Mouse (Mus musculus) layer of hippocampus, adult 11-12 months (tissue): ENCODE measurements at regions not wholly inside any gene's neighbourhood (a gene's known extent, or its start where the extent isn't known, plus 50 kb on each side); places are given as distances from the start of the nearest gene placed in this dataset.

Experiments used
- DNase-seq: peaks from one replicate; pipeline ENCODE4 v3.0.0; 2022; ENCODE audit warnings: low spot score

- DNase-seq = no peak
Observed at GRCm38 (mm10) chr13:39351606-39352005, 390.9 kb upstream of the Slc35b3 start.

DNA sequence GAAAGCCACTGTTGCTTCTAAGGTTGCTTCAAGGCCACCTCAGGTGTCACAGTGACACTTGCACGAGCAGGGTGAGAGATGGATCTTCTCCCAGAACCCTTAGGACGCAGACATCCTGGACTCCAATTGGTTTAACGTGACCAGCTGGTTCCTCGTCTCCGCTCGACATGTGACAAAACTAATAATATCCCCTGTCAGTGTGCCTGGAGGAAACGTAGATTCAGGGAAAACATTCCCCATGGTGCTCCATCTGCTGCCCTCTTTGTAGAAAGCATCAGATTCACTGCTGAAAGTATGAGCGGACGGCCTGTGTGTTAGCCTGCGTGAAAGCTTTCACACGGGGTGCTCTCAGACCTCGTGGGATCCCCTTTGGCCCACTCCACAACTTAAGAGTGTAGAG lies 390.0 kb upstream of the Slc35b3 start:
- DNase-seq = peak; percentile 58

DNA sequence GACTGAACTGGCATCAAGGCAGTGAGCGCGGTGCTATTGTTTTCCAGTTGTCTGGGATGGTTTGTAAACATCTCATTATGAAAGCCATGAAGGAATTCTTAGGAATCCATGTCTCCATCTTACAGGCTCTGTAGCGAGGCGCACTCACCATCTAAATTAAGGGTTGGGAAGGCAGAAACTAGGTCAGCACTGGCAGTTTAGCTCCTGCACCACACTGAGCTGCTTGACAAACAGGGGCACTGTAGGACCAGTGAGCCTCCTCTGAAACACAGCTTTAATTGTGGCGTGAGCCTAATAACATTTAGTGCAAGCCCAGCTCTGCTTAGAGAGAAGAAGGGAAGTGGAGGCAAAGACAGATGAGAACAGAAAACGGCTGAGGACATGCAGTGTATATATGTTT lies 387.1 kb upstream of the Slc35b3 start:
- no peak for DNase-seq

- DNase-seq = no peak
Observed at GRCm38 (mm10) chr13:39334874-39335273, 374.2 kb upstream of the Slc35b3 start.

DNA sequence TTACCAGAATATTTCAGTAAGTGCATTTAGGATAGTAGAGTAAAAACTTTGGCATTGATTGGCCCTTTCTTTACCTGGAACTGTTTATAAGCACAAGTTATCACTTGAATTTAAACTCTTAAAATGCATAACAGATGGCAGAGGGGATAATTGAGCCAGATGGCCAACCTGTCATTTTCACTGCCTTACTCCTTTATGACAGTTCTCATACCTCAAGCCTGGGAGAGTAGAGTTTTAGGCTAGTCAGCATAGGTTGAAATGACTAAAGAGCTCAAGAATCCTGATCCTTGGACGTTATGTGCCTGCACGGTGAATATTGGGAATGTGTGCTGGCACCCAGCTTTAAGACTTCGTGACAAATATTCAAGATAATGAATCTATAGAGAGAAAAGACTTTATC lies 369.1 kb upstream of the Slc35b3 start:
- no peak for DNase-seq

DNA sequence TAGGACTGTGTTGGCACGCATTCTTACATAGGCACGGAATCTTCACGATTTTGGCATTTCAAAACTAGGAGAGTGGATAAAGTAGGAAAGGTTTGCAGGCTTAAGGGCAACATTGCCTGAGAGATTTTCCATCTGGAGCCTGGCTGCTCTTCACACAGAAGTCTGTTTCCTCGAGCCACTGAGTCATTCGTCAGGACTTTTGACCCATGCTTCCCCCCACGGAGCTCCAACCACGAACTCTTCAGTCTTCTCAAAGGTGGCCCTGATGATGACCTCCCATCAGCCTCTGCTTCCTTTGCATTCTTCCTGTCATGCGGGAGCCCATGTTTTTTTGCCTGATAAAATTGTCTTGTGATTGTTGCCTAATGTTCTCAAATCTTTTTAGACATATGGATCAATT lies 365.5 kb upstream of the Slc35b3 start:
- no peak for DNase-seq

GRCm38 (mm10) chr13:39321111-39321510 lies 360.4 kb upstream of the Slc35b3 start:
- DNase-seq = no peak

DNA sequence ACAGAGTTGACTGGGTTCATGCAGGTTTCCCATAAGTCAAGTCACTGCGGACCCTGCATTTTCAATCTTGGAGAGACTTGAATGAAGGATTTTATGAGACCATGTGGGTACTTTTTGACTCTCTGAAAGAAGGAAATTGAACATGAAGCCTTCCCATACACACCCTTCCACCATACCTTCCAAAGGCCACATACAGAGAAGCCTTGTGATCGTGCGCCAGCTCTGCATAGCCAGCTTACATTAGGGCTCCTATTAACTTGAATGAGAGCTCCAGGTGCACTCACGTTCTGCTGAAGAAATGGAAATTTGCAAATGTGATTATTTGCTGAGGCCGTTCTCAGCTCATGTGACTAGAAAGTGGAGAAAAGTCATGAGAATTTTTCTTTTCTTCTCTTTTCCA lies 349.1 kb upstream of the Slc35b3 start:
- DNase-seq = no peak

- DNase-seq = no peak
Observed at GRCm38 (mm10) chr13:39307845-39308244, 347.2 kb upstream of the Slc35b3 start.

- DNase-seq = no peak
Observed at GRCm38 (mm10) chr13:39306851-39307250, 346.2 kb upstream of the Slc35b3 start.

DNA sequence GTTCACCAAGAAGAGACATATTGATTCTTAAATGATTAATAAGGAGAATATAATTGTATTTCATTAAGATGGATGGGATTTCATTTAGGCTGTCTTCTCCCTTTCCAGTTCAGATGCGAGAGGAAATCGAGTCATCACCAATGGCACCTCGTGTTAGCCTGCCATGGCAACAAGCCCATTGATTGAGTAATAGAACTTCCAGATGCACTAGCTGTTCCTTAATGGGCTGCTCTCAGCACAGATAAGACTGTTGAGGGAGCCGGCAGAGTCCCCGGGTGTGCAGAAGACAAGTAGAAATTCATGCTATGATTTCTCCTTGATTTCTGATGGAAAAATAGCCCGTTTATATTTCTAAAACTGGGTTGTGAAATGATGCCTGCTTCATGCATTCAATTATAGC lies 336.5 kb upstream of the Slc35b3 start:
- no peak for DNase-seq

DNA sequence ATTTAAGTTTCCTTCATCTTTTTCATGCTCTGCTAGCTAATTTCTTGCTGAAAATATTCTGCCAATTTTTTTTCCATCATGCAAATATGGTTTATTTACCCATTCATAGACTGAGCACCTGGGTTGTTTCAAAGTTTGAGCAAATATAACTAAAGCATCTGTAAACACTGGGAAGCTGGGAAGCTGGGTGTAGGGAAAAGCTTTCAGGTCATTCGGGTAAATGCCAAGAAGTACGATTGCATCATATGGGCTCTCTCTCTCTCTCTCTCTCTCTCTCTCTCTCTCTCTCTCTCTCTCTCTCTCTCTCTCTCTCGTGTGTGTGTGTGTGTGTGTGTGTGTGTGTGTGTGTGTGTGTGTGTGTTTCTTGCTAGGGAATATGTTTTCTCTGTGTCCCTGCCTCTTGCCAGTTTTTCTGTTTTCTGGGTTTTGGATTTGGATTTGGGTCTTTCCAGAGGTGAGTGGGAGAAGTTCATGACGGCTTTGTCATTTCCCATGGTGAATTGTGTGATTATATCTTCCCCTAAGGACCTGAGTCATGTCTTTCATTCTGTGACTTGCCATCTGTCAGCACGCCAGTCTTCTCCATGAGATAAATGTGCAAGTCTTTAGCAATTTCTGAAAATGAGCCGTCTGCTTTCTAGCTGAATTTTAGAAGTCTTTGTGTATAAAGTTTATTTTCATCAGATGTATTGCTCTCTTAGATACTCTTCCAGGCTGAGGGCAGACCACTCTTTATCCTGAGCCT lies 329.7 kb upstream of the Slc35b3 start:
- DNase-seq = no peak

DNA sequence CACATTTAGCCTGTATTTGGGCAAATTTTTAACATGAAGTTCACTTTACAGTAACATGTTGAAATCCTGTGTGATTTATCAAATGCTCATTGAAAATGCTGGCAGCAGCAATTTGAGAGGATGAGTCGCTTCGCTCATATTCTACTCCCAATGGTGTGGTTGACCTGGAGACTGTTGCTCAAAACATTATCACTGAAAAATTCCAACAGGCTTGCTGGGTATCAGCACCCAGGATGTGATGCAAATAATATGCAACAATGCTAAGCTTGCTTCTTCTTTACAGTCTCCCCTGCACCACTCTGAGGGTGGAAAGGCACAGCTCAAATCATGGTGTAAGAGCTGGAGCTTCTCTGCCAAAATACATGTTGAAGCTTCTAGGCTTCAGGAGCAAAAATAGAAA lies 321.6 kb upstream of the Slc35b3 start:
- no peak for DNase-seq

GRCm38 (mm10) chr13:39278101-39278500 lies 317.4 kb upstream of the Slc35b3 start:
- no peak for DNase-seq

DNA sequence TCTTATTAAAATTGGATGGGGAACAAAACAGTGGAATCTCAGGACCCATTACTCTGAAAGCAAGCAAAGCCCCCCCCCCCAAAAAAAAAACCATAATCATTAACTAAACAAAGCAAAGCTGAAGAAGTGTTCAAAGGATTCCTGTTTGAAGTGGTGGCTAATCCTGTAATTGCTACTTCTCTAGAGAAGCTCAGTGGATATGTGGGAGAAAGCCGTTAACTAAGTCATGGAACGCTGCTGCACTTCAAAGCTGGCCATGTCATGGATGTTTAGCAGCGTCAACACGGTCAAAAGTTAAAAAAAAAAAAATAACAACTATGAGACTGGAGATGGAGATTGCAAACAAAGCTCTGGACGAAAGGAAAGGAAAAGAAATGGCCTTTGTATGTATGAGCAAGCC lies 305.3 kb upstream of the Slc35b3 start:
- no peak for DNase-seq

GRCm38 (mm10) chr13:39256708-39257107 lies 296.0 kb upstream of the Slc35b3 start:
- no peak for DNase-seq

DNA sequence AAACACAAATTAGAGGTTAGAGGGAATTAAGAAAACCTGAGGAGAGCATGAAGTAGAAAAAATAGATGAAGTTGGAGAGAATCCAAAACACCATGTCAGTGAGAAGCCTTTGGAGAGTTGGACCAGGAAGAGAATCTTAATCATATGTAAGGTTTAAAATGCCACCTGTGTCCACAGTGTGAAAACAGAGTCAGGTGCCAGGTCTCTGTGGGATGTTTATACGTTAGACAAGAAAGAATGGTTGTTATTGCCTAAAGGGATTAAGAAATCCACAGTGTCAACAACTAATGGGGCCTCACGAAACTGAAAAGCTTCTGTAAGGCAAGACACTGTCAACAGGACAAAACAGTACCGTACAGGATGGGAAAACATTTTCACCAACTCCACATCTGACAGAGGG lies 294.7 kb upstream of the Slc35b3 start:
- DNase-seq = no peak

DNA sequence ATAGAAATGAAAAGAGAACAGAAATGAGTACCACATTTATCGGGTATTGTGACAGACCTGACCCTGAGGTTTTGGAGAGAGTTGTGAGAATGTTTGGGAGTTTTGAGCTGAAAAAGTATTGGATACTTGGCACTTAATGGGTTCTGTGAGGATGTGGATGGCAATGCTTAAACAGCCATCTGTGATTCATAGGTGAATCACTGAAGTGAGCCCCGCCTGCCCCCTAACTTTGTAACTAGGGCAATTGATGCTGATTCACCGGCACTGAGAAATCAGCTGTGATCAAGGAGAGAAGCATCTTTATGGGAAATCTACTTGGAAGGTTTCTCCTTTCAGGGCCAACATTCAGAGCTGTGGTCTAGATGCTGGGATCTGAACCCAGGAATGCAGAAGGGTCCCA lies 291.9 kb upstream of the Slc35b3 start:
- DNase-seq = no peak

- no peak for DNase-seq
Observed at GRCm38 (mm10) chr13:39250096-39250495, 289.4 kb upstream of the Slc35b3 start.

DNA sequence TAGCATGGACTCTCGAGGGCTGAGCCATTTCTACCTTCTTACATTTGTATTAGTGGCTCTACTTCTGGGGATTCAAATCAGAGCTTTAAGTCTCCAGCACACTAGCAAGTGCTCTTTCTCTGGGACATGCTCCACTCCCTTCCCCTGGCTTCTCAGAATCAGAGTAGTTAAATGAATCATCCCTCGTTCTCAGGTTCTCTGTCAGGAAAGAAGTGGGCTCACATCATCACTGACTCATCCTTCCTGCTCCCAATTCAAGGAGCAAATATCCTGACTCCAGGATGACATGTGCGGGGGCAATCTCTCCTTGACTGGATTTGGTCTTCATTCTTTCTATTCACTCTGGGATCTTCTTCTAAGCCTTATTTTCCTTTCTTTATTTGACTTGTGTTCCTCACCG lies 266.2 kb upstream of the Slc35b3 start:
- DNase-seq = no peak

DNA sequence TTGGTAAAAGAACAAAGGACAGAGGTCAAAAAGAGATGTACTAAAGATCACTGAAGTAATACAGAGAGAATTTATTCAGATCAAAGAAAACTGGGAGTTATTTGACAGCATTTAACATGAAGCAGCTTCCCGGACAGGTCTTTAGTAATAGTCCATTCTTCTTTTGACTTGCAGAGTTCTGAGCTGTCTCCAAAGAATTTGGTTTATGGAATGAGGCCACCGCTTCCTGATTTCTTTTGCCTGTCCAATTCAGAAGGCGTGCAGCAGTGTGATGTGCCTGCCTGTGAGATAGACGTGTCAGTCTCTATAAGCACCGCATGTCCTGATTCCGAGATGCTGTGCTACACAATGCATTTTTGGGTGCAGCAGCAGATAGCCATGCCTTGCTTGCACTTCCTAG lies 265.0 kb upstream of the Slc35b3 start:
- no peak for DNase-seq

- DNase-seq = no peak
Observed at GRCm38 (mm10) chr13:39211076-39211475, 250.4 kb upstream of the Slc35b3 start.

DNA sequence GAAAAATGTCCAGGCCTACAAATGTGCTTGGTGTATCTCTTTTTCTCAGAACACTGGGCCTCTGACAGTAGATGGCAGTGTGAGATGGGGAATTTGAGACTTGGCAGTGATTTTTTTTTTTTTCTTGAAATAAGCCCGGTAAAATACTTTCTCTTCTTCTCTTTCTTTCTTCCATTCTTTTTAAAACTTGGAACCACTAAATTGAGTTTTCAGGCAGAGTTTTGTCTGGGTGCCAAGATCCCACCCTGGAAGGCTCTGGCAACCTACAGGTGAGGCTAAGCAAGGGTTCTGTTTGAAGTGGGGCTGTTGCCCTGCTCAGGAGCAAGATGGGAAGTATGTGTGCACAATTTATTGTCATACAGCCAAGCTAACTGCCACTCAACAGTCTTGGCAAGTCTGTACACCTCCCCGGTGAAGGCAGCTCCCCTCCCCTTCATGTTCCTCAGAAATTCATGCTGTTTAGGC lies 223.1 kb upstream of the Slc35b3 start:
- DNase-seq = peak; percentile 9

- DNase-seq = no peak
Observed at GRCm38 (mm10) chr13:39161980-39162379, 201.3 kb upstream of the Slc35b3 start.
